Mouse (Mus musculus) G1E (cell line): ENCODE data around the gene Clip1. TPM values are rescaled to one million over a fixed set of nuclear protein-coding genes. Genes with fewer than 3 reads are reported as not detected.
A peak's percentile ranks its signal among the peaks of the same experiment; 100 is the strongest.

Experiments used
- ATAC-seq: 2 replicates; pipeline ENCODE4 v1.8.0; 2016; ENCODE audit warnings: mild to moderate bottlenecking; ENCODE audit not compliant: insufficient number of reproducible peaks, poor library complexity, low FRiP score, severe bottlenecking; ENCODE audit errors: extremely low read depth
- DNase-seq: peaks from one replicate; pipeline ENCODE4 v3.0.0; 2012; ENCODE audit warnings: low spot score
- H3K27me3 ChIP-seq: 2 replicates; pipeline ENCODE4 v1.6.1; 2012; ENCODE audit warnings: mild to moderate bottlenecking, low read length, inconsistent platforms; ENCODE audit not compliant: insufficient read depth
- H3K36me3 ChIP-seq: replicated peaks from 2 replicates; pipeline ENCODE3; 2012; ENCODE audit warnings: mild to moderate bottlenecking, inconsistent platforms
- H3K4me1 ChIP-seq: 2 replicates; pipeline ENCODE4 v1.6.1; 2012; ENCODE audit warnings: low read depth, low read length, inconsistent platforms, mixed read lengths; ENCODE audit not compliant: insufficient read depth
- H3K4me3 ChIP-seq: 2 replicates; pipeline ENCODE4 v1.5.1; 2012; ENCODE audit warnings: low read depth, mild to moderate bottlenecking, inconsistent platforms, low read length, moderate library complexity, mixed read lengths
- H3K9me3 ChIP-seq: replicated peaks from 2 replicates; pipeline ENCODE4 v1.6.1; 2012; ENCODE audit warnings: inconsistent platforms
- CTCF ChIP-seq: IDR thresholded peaks from 2 replicates; pipeline ENCODE4 v1.5.1; 2012; ENCODE audit warnings: low read depth, low read length, inconsistent platforms, mixed read lengths
- GATA1 ChIP-seq: IDR thresholded peaks from 2 replicates; pipeline ENCODE4 v1.6.1; 2012; ENCODE audit warnings: borderline replicate concordance, low read length, inconsistent platforms, mixed read lengths
- GATA2 ChIP-seq: IDR thresholded peaks from 2 replicates; pipeline ENCODE4 v1.6.1; 2012; ENCODE audit warnings: low read depth, low read length, inconsistent platforms, borderline replicate concordance
- POLR2AphosphoS5 ChIP-seq: IDR thresholded peaks from 2 replicates; pipeline ENCODE4 v1.6.1; 2012; ENCODE audit warnings: low read depth, low read length, inconsistent platforms; ENCODE audit not compliant: insufficient replicate concordance
- TAL1 ChIP-seq: conservative IDR thresholded peaks from 2 replicates; pipeline ENCODE4 v1.6.1; 2012; ENCODE audit warnings: low read depth, low read length, inconsistent platforms, mixed read lengths
- polyA plus RNA-seq: library from polyadenylated mRNA; stranded (reverse); fragments of >175 nt; gene quantifications from 2 replicates; pipeline ENCODE4 v1.2.3, GENCODE M21; 2012
- total RNA-seq, 2 experiments: library from RNA; stranded (forward) in 1 of 2; stranded (reverse) in 1 of 2; fragments of 200-1000 nt in 1 of 2; fragments of >200 nt in 1 of 2; fragmentation: Nextera tagmentation in 1 of 2; gene quantifications; 2 replicates each; pipeline ENCODE4 v1.2.3; 2014 to 2017

The Clip1 gene
- total and polyA plus RNA-seq, 3 experiments: 12.9 to 59.1 (median 49.1) TPM

DNA sequence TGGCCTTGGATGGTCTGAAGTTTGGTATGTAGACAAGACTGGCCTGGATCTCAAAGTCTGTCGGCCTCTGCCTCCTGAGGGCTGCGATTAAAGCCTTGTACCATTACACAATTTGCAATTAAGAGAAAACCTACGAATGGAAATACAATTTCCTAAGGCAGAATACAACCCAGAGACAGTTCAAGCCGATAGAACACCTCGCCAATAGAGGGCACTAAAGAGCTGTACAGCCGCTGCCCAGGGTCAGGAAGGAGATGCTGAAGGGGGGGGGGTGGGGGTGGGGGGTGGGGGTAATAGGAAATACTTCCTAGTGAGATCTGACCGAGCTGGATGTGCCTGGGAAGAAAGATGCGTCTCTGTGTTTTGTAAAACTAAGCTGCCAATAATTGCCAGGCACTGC is 57.8 kb downstream of the Clip1 start:
- TF ChIP-seq POLR2AphosphoS5 (no peak), GATA1 (no peak), TAL1 (no peak), GATA2 (no peak), CTCF (no peak)
- Histone ChIP-seq H3K27me3 (no peaks in the 10 kb centered on the region), H3K36me3 (peaks cover 72% of the 10 kb centered on the region), H3K4me1 (no peaks in the 10 kb centered on the region), H3K4me3 (no peak overlapping the region), H3K9me3 (no peaks in the 10 kb centered on the region)
- DNase-seq: peak; percentile 45
- no peak for ATAC-seq

DNA sequence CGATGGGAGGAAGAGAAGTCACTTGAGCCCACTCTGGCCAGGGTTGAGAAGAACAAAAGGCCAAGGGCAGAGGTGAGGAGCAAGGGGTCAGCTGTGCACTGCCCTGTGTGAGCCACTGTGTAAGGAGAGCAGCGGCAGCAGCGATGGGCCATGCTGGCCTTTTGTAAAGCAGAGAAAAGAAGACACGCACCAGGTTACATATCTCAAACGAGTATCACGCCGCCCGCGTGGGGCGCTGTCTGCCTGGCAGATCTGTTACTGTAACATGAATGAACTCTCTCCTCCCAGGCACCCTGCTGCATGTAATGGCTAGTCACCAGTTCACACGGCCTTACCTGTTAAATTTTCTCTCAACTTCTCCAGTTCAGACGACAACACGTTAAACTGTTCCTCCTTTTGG is 62.0 kb downstream of the Clip1 start:
- ATAC-seq (no peak), DNase-seq (no peak)
- no peak overlapping the region for H3K4me3 ChIP-seq
- TF ChIP-seq TAL1 (no peak), GATA2 (no peak), POLR2AphosphoS5 (no peak), CTCF (no peak), GATA1 (no peak)
- no peaks in the 10 kb centered on the region for H3K9me3 ChIP-seq
- no peaks in the 10 kb centered on the region for H3K27me3 ChIP-seq
- peaks cover 54% of the 10 kb centered on the region for H3K36me3 ChIP-seq
- no peaks in the 10 kb centered on the region for H3K4me1 ChIP-seq

DNA sequence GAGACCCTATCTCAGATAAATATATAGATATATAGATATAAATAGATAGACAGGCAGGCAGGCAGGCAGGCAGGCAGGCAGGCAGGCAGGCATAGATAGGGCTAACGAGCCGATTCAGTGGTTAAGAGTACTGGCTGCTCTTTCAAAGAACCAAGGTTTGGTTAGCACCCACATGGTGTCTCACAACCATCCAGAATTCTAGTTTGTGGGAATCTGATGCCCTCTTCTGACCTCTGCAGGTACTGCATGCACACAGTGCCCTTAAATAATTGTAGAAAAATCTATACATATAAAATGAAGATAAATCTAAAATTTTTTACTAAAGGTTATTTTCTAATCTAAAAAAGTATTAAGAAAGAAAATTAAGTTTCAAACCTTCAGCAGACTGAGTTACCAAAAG is 65.9 kb downstream of the Clip1 start:
- Histone ChIP-seq H3K27me3 (no peaks in the 10 kb centered on the region), H3K36me3 (peaks cover 68% of the 10 kb centered on the region), H3K9me3 (no peaks in the 10 kb centered on the region), H3K4me1 (no peaks in the 10 kb centered on the region), H3K4me3 (no peak overlapping the region)
- DNase-seq (no peak), ATAC-seq (no peak)
- no peak for TF ChIP-seq TAL1
- no peak for TF ChIP-seq POLR2AphosphoS5
- TF ChIP-seq CTCF: peak; percentile 27; the same call in 1 of the 2 replicates
- TF ChIP-seq GATA1: no peak
- no peak for TF ChIP-seq GATA2

DNA sequence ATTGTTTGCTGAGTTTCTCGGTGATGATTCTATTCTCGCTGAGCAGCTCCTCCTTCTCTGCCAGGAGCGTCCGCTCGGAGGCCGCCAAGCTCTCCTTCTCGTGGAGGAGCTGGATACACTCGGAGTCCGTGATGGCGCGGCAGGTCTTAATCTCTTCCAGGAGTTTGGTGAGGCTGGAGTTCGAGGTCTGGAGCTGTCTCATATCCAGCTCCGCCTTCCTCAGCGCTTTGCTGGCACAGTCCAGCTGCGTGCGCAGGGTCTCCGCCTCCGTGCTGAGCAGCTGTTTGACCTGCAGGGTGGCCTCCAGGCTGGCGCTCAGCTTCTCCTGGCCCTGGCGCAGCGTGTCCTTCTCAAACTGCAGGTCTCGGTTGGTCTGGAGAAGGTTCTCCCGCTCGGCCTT is 70.2 kb downstream of the Clip1 start:
- DNase-seq (no peak), ATAC-seq (no peak)
- Histone ChIP-seq H3K4me1 (no peaks in the 10 kb centered on the region), H3K36me3 (peaks cover 84% of the 10 kb centered on the region), H3K27me3 (no peaks in the 10 kb centered on the region), H3K9me3 (no peaks in the 10 kb centered on the region), H3K4me3 (no peak overlapping the region)
- TF ChIP-seq TAL1: no peak
- TF ChIP-seq POLR2AphosphoS5: no peak
- no peak for TF ChIP-seq CTCF
- TF ChIP-seq GATA1: no peak
- no peak for TF ChIP-seq GATA2

DNA sequence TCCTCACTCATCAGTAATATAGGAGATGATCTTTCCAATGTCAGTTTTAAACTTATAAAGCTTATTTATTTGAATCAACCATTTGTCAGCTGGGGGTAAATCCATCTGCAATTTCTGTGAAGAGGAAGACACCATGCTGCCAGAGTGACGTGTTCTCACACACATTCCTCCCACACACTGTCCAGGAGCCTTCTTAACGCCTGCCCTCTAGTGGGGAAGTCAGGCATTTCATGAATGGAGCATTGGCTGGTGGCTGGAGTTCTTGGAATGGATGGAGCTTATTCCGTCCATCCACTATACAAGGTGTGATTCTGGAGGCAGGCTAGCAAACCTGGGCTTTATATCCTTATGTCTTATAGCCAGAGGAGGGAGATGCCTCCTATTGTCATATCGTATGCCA is 74.6 kb downstream of the Clip1 start:
- DNase-seq: peak; percentile 60
- Histone ChIP-seq H3K4me3 (no peak overlapping the region), H3K36me3 (peaks cover 92% of the 10 kb centered on the region), H3K9me3 (no peaks in the 10 kb centered on the region), H3K27me3 (no peaks in the 10 kb centered on the region), H3K4me1 (no peaks in the 10 kb centered on the region)
- no peak for TF ChIP-seq GATA2
- TF ChIP-seq GATA1: no peak
- TF ChIP-seq CTCF: peak; percentile 92
- no peak for TF ChIP-seq POLR2AphosphoS5
- TF ChIP-seq TAL1: no peak
- no peak for ATAC-seq

DNA sequence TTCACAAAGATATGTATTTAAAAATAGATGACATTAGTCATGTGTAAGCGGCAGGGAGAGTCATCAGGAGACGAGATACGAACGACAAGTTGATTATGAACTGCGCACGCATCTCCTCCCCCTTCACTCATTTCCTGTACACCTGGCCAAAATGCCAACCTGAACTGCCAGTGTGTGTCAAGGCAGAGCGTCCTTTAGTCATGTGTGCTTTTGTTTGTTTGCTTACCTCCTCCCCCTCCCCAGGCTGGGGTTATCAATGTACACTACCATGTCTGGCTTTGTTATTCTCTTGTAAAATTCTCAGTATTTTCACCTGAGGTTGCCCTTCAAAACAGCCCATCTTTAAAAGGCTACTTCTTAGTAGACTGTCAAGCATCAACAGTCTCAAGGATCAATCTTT is 75.0 kb downstream of the Clip1 start:
- DNase-seq: no peak
- Histone ChIP-seq H3K36me3 (peaks cover 90% of the 10 kb centered on the region), H3K4me1 (no peaks in the 10 kb centered on the region)

More for the DNA sequence above, 75.0 kb downstream of the Clip1 start:
- Histone ChIP-seq H3K9me3 (no peaks in the 10 kb centered on the region), H3K4me3 (no peak overlapping the region), H3K27me3 (no peaks in the 10 kb centered on the region)
- no peak for ATAC-seq
- no peak for TF ChIP-seq CTCF
- TF ChIP-seq POLR2AphosphoS5: no peak
